Mouse (Mus musculus) forebrain, embryonic 12.5 days (tissue): ENCODE results near the gene Lsamp. TPM values are rescaled to one million over a fixed set of nuclear protein-coding genes. Genes with fewer than 3 reads are reported as not detected.
"Not testable (repeated sequence)": the region's sequence is repeated elsewhere in the genome, so short reads cannot be mapped to it uniquely, and the experiment has no call there.

Source experiments
- ATAC-seq: fragments of 200-750 bp; cut with Nextera tagmentation; 2 replicates; pipeline ENCODE4 v1.8.0; 2017; ENCODE audit warnings: moderate TSS enrichment; ENCODE audit not compliant: low FRiP score
- H3K27ac ChIP-seq: fragments of 300-500 bp; sonication (generic); 2 replicates; pipeline ENCODE4 v1.5.1; 2016; ENCODE audit warnings: mild to moderate bottlenecking
- H3K27me3 ChIP-seq: fragments of 300-500 bp; sonication (generic); 2 replicates; pipeline ENCODE4 v1.6.1; 2016; ENCODE audit warnings: mild to moderate bottlenecking
- H3K36me3 ChIP-seq: fragments of 300-500 bp; sonication (generic); replicated peaks from 2 replicates; pipeline ENCODE4 v1.6.1; 2016; ENCODE audit warnings: mild to moderate bottlenecking
- H3K4me1 ChIP-seq: fragments of 300-500 bp; sonication (generic); 2 replicates; pipeline ENCODE4 v1.6.1; 2016
- H3K4me2 ChIP-seq: fragments of 300-500 bp; sonication (generic); 2 replicates; pipeline ENCODE4 v1.6.1; 2016; ENCODE audit warnings: mild to moderate bottlenecking, moderate library complexity
- H3K4me3 ChIP-seq: fragments of 300-500 bp; sonication (generic); replicated peaks from 2 replicates; pipeline ENCODE4 v1.5.1; 2016; ENCODE audit warnings: mild to moderate bottlenecking
- H3K9ac ChIP-seq: fragments of 300-500 bp; sonication (generic); 2 replicates; pipeline ENCODE4 v1.6.1; 2016; ENCODE audit warnings: mild to moderate bottlenecking
- H3K9me3 ChIP-seq: fragments of 300-500 bp; sonication (generic); 2 replicates; pipeline ENCODE4 v1.6.1; 2016
- whole genome bisulfite sequencing: fragments of 180-500 bp; shearing (Covaris S2); methylation state at CpG from one replicate; pipeline ENCODE4 v1.1.7; 2016; 5-methylcytosine and 5-hydroxymethylcytosine counted together
- polyA plus RNA-seq: library from polyadenylated mRNA; unstranded; fragments of >200 nt; fragmentation: Nextera tagmentation; extraction: Ambion mirVana; gene quantifications from 2 replicates; pipeline ENCODE4 v1.2.1, GENCODE M21; 2016

Lsamp gene
- polyA plus RNA-seq, 1 experiment from 2014 or later, result 24.6 TPM

DNA sequence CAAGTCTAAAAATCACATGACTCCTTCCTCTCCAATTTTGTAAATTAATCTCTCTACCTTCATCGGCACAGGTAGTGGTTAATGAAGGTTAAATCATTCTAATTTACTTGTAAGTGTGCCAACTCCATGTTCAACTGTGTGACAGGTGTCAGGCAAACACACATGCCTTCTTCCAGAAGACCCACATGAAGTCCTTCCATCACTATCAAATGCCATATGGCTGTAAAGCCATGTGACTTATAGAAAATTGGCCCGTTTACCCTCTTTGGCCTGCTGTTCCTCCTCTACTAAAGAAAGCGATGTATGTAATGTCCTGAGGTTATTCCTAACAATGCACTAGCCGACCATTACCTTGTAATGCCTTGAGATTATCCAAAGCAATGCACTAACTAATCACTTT is 565.5 kb downstream of the Lsamp start:
- H3K9me3 ChIP-seq, result no peaks in the 10 kb centered on the region
- no peak overlapping the region for H3K4me2 ChIP-seq
- H3K27ac ChIP-seq, result no peak overlapping the region
- H3K27me3 ChIP-seq, result no peaks in the 10 kb centered on the region
- WGBS, result 82% methylated on average over 4 of the region's 4 CpGs
- no peaks in the 10 kb centered on the region for H3K4me1 ChIP-seq
- no peak overlapping the region for H3K9ac ChIP-seq
- ATAC-seq, result no peak
- no peak overlapping the region for H3K4me3 ChIP-seq
- H3K36me3 ChIP-seq, result no peaks in the 10 kb centered on the region

DNA sequence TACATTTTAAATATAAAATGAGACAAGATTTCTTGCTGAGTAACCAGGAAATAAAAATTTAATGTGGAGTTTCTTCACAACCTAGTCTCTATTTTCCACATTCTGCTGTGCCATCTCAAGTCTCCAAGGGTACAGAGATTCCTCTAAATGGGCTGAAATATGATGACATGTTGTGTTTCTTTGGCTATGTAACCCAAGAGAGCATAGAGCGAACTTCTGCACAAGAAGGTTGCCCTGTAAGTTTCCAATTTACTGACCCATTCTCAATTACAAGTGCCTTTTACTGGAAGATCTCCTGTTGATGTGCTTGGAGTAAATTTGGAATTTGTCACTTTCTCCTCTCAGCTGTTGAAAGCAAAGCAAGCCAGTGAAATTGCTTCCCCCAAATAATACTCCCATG is 571.4 kb downstream of the Lsamp start:
- no peaks in the 10 kb centered on the region for H3K4me1 ChIP-seq
- H3K27me3 ChIP-seq, result no peaks in the 10 kb centered on the region
- H3K4me2 ChIP-seq, result no peak overlapping the region
- WGBS, result 92% methylated on average over 1 of the region's 1 CpGs
- H3K9me3 ChIP-seq, result no peaks in the 10 kb centered on the region
- no peak for ATAC-seq
- no peak overlapping the region for H3K27ac ChIP-seq
- H3K36me3 ChIP-seq, result no peaks in the 10 kb centered on the region
- no peak overlapping the region for H3K4me3 ChIP-seq
- H3K9ac ChIP-seq, result no peak overlapping the region

DNA sequence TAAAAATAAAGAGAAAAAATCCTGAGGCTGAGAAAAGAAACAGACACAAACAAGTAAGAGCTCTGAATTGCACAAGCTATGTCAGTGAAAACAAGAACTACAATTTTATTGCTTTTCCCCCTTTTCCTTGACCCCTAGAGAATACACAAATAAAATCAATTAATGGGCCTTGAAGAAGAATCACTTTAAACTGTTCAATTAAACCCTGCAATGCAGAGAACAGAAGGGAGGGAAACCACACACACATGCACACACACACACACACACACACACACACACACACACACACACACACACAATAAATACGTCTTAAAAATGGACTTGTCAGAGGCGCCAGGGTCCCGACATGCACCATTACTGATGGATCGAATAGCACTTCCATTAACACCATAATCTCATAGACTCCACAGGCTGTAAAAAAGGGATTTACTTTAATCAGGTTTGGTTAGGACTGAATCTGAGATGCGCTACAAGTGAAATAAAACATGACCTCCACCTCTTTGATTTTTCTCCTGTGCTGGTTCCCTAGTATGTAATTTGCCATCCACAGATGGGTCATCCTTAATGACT is 573.6 kb downstream of the Lsamp start:
- no peak for ATAC-seq
- no peaks in the 10 kb centered on the region for H3K36me3 ChIP-seq
- no peaks in the 10 kb centered on the region for H3K27me3 ChIP-seq
- H3K4me3 ChIP-seq, result no peak overlapping the region
- no peaks in the 10 kb centered on the region for H3K4me1 ChIP-seq
- WGBS, result 79% methylated on average over 5 of the region's 5 CpGs
- H3K9ac ChIP-seq, result no peak overlapping the region
- no peak overlapping the region for H3K4me2 ChIP-seq
- H3K9me3 ChIP-seq, result no peaks in the 10 kb centered on the region
- H3K27ac ChIP-seq, result no peak overlapping the region

DNA sequence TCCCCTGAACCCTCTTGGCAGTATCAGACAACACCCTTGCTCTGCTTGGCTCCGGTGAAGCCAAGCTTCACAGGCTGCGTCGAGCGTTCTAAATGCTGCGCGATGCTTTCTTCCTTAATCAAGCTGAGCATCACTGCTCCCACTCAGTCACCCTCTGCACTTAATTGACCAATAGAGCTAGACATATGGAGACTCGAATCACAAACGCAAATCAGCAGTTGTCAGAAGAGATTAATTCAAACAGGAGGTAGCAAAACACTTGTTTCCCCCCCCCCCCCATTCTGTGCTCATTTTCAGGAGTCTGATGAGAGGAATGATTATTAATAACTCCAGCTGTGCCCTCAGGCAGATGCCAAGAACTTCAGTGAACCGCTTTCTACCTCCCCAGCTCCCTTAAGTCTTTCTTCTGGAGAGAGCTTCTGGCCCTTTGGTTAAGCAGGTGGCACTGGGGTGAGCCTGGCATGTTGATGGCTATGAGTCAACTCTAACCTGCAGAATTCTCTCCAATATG is 583.3 kb downstream of the Lsamp start:
- Histone ChIP-seq H3K27me3 (no peaks in the 10 kb centered on the region), H3K9ac (no peak overlapping the region), H3K9me3 (no peaks in the 10 kb centered on the region), H3K4me3 (no peak overlapping the region), H3K36me3 (no peaks in the 10 kb centered on the region), H3K4me2 (no peak overlapping the region), H3K27ac (no peak overlapping the region), H3K4me1 (no peaks in the 10 kb centered on the region)
- ATAC-seq, result no peak
- WGBS, result 77% methylated on average over 9 of the region's 9 CpGs

DNA sequence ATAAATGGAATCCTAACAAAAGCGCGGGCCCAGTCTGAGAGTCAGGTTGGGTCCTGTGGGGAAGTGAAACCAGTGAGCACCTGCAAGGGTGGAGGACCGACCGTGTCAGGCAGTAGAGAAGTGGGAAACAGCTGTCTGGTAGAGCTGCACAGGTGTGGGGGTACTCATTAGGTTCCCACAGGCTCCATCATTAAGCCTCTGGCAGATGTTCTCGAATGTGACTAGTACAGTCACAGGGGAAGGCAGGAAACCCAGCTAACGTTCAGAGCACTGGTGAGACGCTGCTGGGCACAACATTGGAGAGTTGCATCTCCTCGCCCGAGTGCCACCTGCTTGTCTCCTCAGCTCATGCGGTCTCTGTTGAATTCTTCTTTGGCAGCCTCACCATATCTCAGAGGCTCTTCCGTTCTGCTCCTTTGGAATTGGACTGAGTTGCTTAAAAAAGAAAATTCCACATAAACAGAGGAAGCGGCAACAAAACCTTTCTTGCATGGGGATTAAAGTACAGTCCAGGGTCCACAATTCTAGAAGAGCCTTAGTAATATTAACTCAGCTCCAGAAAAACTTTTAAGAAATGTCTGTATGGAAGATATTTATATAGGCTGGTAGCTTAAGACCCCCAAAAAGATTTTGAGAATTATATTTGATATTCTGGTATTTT is 588.1 kb downstream of the Lsamp start:
- Histone ChIP-seq H3K4me1 (no peaks in the 10 kb centered on the region), H3K4me2 (no peak overlapping the region), H3K9me3 (no peaks in the 10 kb centered on the region), H3K36me3 (no peaks in the 10 kb centered on the region), H3K9ac (no peak overlapping the region), H3K27me3 (no peaks in the 10 kb centered on the region), H3K27ac (no peak overlapping the region), H3K4me3 (no peak overlapping the region)
- WGBS, result 89% methylated on average over 12 of the region's 12 CpGs
- no peak for ATAC-seq

DNA sequence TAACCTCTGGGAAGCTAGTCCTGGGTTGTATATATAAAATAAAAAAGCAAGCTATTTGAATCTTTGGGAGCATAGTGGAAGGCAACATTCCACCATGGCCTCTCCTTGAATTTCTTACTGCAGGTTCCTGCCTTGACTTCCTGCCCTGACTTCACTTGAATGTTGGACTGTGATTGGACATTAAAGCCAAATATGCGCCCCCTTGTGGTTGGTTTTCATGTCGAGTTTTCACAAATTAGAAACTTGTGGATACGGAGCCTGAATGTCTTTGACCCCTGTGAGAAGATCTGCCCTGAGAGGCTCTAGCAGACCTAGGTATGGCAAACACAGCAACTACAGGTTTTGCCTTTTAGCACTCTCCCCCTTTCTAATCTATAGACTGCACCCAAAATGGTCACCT is 597.9 kb downstream of the Lsamp start:
- Histone ChIP-seq H3K9me3 (no peaks in the 10 kb centered on the region), H3K36me3 (no peaks in the 10 kb centered on the region), H3K9ac (no peak overlapping the region), H3K27ac (no peak overlapping the region), H3K4me3 (no peak overlapping the region), H3K4me2 (no peak overlapping the region), H3K27me3 (no peaks in the 10 kb centered on the region), H3K4me1 (no peaks in the 10 kb centered on the region)
- 72% methylated on average over 3 of the region's 3 CpGs for WGBS
- ATAC-seq, result no peak

DNA sequence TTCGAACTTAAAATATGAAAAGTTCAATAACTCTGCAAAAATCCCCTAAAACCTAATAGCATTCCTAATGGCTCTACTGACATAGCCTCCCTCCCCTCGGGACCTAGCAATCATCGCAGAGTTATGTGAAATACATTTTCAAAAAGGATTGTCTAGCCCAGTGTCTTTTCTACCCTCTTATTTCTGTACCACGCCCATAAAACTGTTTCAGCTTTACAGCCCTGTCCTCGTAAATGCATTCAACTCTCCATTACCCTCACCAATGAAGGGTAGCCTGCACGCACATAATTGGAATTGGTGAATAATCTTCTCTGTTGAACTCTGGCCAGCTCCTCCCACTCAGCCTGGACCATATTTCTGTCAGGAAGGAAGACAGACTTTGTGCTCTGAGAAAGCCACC is 609.0 kb downstream of the Lsamp start:
- Histone ChIP-seq H3K4me2 (no peak overlapping the region), H3K36me3 (no peaks in the 10 kb centered on the region), H3K4me3 (no peak overlapping the region), H3K9ac (no peak overlapping the region), H3K27me3 (no peaks in the 10 kb centered on the region), H3K4me1 (peaks cover 10% of the 10 kb centered on the region), H3K27ac (no peak overlapping the region), H3K9me3 (no peaks in the 10 kb centered on the region)
- 81% methylated on average over 6 of the region's 6 CpGs for WGBS
- ATAC-seq, result no peak

DNA sequence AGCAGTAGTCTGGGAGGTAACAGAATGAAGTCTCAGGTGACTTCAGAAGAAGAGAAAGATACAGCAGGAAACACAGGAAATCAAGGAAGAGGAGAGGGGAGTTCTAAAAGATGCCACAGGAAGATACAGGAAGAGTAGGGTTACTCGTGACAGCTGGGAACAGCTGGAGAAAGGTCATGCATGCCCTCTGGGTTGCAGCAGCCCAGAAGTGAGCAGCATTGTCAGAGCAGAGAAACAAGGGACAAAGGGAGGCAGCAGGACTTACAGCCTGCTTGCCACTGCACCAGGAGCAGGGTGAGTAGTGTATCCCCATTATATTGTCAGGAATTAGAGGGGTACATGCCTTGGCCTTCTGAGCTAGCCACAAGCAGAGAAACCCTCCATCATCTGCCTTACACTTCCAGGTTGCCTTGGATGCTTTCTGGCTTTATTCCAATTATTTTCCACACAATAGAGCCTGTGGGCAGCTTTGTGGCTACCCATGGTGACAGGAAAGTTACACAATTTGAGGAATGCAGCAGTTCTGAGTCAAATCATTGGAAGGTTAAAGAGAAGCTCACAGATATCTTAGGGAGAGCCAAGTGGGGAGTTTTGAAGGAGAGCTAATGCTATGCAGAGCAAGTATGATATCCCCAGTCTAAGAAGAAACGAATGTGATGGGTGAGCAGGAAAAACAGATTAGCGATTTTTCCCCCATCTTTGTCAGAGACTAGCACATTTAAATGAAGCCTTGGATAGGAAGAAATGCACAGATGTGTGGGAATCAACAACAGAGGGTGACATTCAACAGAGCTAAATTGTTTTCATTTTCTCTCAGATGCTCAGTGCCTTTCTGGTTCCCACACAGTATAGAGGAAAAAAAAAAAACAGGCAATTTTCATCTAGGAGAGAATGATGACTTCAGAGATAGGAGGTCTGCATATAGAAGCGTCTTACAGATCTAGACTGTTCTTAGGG is 617.5 kb downstream of the Lsamp start:
- H3K4me2 ChIP-seq, result no peak overlapping the region
- whole genome bisulfite sequencing, result 30% methylated on average over 4 of the region's 4 CpGs
- H3K36me3 ChIP-seq, result no peaks in the 10 kb centered on the region
- H3K27me3 ChIP-seq, result no peaks in the 10 kb centered on the region
- no peaks in the 10 kb centered on the region for H3K9me3 ChIP-seq
- H3K4me1 ChIP-seq, result peaks cover 13% of the 10 kb centered on the region; the same call in 1 of the 2 replicates
- H3K4me3 ChIP-seq, result no peak overlapping the region
- no peak; the same call in 1 of the 2 replicates for ATAC-seq
- no peak overlapping the region for H3K9ac ChIP-seq
- H3K27ac ChIP-seq, result no peak overlapping the region

DNA sequence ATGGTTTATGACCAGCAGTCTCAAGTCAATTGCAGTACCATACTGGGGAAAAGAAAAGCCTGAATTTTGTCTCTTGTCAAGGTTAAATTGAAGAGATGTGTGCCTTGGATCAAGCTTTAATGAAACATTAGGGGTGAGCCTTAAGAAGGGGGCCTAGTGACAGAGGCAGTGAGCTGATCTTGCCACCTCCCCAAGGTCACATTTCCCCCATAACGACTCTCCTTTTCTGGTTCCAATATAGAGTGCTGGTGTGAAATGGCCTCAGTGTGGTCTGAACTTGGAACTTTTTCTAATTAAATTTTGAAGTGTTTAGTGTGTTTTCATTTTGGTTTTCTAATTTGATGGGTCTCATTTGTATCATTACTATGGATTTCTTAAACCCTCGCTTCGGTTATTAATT is 623.3 kb downstream of the Lsamp start:
- H3K36me3 ChIP-seq, result no peaks in the 10 kb centered on the region
- WGBS, result 86% methylated on average over 3 of the region's 3 CpGs
- H3K4me1 ChIP-seq, result peaks cover 2% of the 10 kb centered on the region; the same call in 1 of the 2 replicates
- H3K4me3 ChIP-seq, result no peak overlapping the region
- no peak overlapping the region for H3K4me2 ChIP-seq
- no peak overlapping the region for H3K27ac ChIP-seq
- H3K9me3 ChIP-seq, result no peaks in the 10 kb centered on the region
- no peak for ATAC-seq
- no peak overlapping the region for H3K9ac ChIP-seq
- no peaks in the 10 kb centered on the region for H3K27me3 ChIP-seq

DNA sequence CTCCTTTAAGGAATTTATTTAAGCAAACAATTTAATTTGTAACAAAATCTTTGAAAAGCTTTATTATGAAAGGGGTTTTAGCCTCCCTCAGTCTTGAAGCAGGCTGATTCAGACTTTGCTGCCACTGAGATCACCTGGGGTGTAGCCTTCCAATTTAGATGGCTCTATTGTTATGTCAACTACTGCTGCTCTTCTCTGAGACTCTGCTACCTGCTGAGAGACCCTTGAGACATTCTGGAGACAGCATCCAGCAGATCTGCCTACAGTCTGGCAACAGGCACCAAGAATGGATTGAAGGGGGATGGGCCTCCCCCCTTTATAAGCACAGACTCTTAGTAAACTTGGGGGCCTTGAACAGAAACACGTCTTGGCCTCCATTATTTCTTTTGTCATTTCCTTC is 632.5 kb downstream of the Lsamp start:
- H3K4me3 ChIP-seq, H3K9ac ChIP-seq, H3K27ac ChIP-seq, ATAC-seq, H3K27me3 ChIP-seq, H3K4me2 ChIP-seq, H3K36me3 ChIP-seq, H3K4me1 ChIP-seq, H3K9me3 ChIP-seq: not testable (repeated sequence)
- WGBS, result 5% methylated on average over 1 of the region's 1 CpGs

DNA sequence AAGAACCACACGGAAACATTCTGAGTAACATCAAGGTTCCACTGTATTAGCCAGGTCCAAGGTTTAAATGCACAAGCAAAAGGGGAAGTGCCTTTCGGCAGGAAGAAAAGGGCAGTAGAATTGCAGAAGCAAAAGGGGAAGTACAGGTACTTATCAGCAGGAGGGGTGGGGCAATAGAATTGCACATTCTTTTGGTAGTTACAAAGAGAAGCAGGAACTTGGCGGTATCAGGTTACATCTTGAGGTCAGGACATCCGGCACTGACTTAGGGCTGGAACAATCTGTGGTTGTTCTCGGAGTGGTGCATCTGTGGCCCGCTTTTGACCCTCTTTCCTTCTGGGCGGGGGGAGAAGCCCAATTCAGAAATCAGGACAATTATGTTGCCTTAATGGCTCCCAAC is 636.9 kb downstream of the Lsamp start:
- not testable (repeated sequence) for H3K4me2 ChIP-seq
- WGBS, result 69% methylated on average over 7 of the region's 7 CpGs

DNA sequence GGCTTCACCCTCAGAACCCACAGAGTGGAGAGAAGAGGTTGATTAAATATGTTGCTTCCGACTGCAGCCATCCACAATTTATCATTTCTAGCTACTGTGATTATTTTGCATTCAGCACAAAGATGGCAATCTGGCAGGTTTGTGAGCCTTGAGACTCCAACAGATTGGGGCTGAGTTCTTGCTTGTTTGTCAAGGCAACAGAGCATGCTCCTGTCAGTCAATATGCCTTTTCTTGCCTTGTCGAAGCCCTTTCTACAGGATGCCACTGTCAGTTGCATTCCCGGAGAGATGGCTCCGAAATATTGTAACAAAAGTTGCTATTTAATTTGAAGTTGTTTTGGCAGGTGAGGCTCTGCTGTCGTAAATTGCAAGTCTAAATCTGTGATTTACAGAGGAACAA is 643.0 kb downstream of the Lsamp start:
- H3K4me3 ChIP-seq, result no peak overlapping the region
- H3K4me1 ChIP-seq, result no peaks in the 10 kb centered on the region
- no peaks in the 10 kb centered on the region for H3K27me3 ChIP-seq
- no peak overlapping the region for H3K27ac ChIP-seq
- no peak overlapping the region for H3K9ac ChIP-seq
- 85% methylated on average over 5 of the region's 5 CpGs for WGBS
- ATAC-seq, result no peak
- H3K9me3 ChIP-seq, result no peaks in the 10 kb centered on the region
- H3K36me3 ChIP-seq, result no peaks in the 10 kb centered on the region
- H3K4me2 ChIP-seq, result no peak overlapping the region

More for the DNA sequence above, 636.9 kb downstream of the Lsamp start:
- not testable (repeated sequence) for H3K27ac ChIP-seq, ATAC-seq, H3K9me3 ChIP-seq, H3K4me1 ChIP-seq, H3K27me3 ChIP-seq, H3K4me3 ChIP-seq, H3K36me3 ChIP-seq, H3K9ac ChIP-seq
